Mouse (Mus musculus): ENCODE data around the gene Grxcr1.
A peak's percentile ranks its signal among the peaks of the same experiment; 100 is the strongest.

The Grxcr1 gene

DNA sequence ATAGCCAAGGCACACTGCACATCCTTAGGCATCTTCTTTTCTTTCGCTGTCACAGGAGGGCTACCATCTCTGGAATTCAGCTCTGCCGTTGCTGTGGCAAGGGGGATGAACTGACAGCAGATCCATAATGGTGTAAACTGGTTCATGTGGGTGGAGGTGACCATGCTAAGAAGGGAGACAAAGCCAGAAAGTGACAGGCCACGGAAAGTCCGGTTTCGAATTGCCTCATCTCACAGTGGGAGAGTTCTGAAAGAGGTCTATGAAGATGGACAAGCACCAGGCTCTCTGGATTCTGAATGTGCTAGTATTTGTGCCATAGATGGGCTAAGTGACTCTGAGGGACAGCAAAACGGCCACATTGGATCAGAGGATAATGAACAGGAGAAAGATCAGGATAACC is at the start of gene Grxcr1:
Gene Grxcr1, plus strand, starts transcription at position 92 of the 400 bp plus-strand sequence.
- DNase-seq (ENCODE audit: low spot score): no peak

DNA sequence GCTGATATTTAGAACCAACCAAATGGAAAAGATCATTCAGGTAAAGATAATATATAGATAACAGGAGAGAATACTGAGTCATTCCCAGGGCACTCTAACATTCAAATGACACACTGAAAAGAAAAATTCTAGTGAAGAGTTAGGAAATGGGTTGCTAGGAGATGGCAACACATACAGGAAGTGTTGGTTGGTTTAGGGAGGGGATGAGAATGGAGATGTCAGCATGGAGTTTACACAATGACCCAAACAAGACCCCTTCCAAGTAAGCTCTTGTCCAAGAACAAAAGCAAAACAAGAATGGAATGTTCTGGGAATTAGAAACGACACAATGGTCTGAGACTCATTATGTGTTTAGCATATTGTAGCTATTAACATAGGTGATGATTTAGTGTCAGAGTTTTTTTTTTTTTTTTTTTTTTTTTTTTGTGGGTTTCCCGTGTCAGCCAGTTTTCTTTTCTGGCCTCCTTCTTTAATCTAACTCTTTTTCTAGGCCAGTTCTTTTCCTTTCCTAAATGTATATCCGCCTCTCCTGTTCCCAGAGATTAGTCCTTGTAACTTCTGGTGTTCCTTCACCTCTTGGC is 49.6 kb upstream of the Grxcr1 start:
- DNase-seq (ENCODE audit: low spot score): no peak

DNA sequence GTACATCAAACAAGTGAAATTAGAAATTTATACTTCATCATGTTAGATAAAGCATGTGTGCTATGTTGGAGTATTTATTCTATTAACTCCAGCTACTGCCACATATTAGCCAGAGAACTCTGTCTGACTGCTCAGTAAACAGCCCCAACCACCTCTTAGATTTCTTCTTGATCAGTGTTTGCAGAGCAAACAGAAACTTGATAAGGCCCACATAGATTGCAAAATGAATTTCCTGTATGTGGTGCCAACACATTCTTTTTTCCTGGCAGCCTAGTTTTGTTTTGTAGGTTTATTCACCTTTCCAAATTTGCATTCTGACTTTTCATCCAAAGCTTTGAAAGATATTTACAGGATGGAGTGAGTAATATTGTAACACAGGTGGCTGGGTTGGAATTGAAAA is 41.2 kb upstream of the Grxcr1 start:
- no peak for DNase-seq (ENCODE audit: low spot score)

DNA sequence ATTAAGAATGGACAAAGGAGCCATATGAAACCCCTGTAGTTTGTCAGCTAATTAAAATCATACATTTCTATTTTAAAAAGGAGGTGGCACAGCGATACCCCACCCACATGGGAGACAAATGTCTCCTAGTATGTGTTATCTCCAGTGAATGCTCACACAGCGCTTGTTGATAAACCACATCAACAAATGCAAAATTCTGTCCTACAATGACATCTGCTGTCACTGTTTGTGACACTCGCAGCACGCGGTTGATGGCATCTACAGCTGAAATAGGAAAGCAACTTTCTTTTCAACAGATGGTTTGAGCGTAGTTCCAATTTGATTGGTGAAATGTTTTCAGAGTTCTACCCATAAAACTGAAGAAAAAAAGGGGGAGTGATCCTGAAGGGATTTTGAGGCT is 29.0 kb upstream of the Grxcr1 start:
- no peak for DNase-seq (ENCODE audit: low spot score)

DNA sequence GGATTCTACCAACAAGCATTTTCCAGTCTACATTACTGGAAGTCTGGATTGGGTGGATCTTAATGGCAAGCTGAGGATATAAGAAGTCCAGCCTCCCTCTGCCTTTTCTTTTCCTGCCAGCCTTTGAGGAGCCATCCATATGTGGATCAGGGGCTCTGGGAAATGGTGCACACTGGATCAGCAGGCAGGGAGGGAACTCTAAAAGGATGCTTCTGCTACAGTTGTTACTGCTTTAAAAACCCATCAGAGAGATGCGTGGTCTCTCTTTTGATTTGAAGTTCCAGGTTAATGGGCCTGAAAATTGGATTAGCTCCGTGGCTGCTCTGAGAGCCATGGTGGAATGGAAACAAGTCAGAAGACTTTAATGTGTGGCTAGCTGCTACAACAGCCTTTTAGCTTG is 27.7 kb upstream of the Grxcr1 start:
- no peak for DNase-seq (ENCODE audit: low spot score)

DNA sequence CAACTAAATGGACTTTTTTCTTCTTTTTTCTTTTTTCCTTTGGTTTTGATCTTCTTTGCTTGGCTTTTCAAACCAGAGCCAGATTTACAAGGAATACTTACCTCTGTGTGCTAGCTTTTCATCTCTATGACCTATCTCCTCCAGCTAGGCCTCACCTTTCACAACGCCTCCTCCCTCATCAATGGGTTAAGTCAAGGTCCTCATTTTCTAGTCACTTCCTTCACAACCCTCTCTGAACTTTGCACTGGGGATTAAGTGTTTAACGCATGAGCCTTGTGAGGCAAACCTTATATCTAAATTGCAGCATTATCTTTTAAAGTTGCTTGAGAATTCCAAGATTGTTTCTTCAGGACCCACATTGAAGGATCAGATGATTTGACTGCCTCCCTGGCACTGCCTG is 27.2 kb upstream of the Grxcr1 start:
- DNase-seq (ENCODE audit: low spot score): no peak

DNA sequence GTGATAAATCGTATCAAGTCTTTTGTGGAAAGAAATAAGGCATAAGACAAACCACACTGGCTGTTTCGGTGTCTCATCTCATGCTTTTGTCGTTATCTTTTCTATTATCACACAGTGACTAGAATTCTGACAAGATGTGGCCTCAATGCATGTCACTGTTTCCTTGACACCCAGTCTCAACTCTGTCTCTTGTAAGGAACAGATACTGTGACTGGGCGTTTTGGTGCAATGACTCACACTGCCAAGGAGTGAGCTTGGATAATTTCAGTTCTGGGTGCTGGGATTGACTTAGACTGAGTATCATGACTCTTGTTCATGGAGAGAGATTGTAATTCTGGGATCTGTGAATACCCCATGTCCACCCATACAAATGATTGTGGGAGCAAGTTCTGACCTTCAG is 24.6 kb upstream of the Grxcr1 start:
- DNase-seq (ENCODE audit: low spot score): no peak

DNA sequence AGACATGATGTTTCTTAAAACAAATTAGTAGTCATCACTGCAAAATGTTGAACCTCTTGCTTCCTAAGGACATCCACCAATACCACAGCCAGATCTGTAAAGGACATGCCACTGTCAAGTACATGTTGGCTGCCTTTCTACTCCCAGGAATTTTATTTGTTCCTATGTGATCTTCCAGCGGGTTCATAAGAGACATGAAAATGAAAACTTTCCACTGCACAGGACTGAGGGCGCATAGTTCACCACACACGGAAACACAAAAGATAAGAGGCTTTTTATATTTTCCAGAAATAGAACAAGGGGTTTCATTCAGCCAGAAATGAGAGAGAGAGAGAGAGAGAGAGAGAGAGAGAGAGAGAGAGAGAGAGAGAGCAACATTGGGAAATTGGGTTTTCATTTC is 20.1 kb upstream of the Grxcr1 start:
- no peak for DNase-seq (ENCODE audit: low spot score)

DNA sequence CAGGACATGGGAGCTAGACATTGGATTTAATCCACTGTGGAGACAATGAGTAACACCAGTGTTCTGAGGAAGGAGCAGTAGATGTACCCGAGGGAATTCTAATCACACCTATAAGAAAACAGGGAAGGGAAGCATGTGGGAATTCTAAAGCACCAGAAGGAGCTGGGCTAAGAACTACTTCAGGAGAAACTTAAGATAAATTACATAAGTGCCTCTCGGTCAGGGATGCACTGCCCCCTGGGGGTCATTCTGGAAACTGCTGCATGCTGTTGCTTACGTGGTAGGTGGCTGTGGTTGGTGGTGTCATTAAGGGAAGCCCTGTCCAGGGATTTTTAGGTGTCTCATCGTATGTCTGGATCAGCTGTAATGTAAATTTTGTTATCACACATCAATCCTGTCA is 19.0 kb upstream of the Grxcr1 start:
- DNase-seq (ENCODE audit: low spot score): peak; percentile 53

DNA sequence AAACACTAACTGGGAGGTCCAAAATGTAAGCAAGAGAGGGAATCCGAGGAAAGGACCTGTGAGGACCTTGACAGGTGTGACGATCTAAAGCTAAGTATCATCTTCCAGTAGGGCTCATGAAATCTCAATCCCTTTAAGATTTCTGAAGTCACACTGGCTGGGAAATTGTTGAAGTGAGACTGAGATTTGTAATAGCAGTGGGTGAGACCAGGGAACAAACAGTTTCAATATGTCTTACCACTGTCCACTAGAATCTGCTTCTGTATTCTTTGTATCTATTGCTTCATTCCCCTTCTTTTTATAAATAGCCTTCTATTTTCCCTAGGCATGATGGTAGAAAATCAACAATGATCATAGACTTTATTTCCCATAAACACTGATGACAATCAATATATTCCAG is 10.8 kb upstream of the Grxcr1 start:
- DNase-seq (ENCODE audit: low spot score): no peak

DNA sequence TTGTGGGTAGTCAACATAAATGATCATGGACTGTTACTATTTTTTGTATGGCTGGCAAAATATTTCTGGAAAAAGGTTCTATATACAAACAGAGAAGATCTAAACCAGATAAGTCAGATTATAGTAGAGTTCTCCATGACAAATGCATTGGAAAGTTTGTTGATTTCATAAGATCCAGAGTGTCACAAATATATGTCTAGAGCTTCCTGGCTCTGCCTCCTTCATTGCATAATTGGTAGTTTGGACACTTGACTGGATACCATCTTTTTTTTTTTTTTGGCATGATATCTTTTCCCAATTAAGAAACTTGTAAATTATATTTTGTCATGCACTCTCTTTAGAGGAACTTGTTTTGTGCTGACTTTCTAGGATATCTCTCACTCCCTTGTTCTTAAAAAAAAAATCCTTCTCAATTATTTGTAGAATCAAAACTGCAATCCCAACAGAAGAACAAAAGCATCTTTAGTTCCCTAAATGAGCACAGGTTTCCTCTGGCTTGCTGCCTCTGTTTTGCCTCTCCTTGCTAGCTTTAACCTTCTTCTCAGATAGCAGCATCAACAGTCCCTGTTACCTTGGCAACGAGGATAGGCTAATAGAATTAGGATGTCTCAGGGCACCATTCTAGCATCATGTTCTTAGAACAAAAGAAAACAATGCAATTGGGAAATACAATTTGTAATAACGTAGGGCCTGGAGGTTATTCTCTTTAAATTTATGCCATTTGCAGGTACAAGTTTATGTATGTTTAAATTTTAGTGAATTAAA is 4.8 kb upstream of the Grxcr1 start:
- DNase-seq (ENCODE audit: low spot score): peak; percentile 65

DNA sequence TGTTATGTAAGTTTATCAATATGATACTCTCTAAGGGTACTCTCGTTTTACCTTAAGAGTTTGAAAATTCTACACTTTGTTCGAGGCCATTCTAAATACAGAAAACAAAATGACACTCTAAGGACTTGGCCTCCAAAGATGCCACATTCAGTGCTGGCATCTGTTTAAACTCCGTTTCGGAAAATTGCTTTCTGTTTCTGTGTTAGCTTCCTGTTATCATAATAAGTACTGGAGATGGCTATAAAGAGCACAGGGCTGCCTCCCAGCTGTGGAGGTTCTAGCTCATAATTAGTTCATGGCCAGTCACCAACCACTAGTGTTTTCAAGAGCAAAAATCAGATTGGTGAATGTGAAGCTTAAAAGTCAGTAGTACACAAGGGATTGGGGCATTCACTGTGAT is 4.2 kb upstream of the Grxcr1 start:
- DNase-seq (ENCODE audit: low spot score): peak; percentile 51

DNA sequence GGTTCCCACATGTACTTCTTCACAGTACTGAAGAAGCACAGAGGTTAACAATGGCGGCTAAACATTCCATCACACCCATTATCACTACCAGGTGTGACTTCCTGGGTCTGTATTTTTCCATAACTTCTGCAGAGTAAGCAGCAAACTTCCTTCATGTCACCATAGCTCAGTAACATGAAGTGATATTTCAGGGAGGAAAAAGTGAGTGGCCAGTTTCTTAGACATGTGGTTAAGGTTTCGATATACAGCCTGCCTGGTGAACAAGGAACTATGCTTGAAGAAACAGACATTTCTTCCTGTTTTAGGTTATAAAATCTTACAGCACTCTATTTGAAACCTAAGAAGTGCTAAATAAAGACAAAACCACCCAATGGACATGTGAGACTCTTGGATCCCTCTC is 1.7 kb downstream of the Grxcr1 start:
- no peak for DNase-seq (ENCODE audit: low spot score)

DNA sequence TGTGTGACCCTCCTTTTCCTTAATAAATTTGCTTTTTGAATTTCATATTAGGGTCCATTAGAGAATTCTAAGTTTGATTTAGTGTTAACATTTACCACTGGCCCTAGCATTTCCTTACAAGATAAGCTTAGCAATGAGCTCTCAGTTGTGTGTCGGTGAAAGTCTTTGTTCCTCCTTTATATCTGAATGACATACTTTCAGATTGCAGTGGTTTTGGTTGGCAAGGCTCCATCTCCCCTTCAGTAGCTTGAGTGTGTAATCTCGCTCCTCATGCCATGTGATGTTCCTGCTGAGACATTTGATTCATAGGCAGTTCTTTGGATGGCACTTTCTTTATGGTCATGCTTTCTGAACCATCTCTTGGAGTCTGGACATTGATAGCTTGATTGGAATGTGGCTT is 7.4 kb downstream of the Grxcr1 start:
- no peak for DNase-seq (ENCODE audit: low spot score)

DNA sequence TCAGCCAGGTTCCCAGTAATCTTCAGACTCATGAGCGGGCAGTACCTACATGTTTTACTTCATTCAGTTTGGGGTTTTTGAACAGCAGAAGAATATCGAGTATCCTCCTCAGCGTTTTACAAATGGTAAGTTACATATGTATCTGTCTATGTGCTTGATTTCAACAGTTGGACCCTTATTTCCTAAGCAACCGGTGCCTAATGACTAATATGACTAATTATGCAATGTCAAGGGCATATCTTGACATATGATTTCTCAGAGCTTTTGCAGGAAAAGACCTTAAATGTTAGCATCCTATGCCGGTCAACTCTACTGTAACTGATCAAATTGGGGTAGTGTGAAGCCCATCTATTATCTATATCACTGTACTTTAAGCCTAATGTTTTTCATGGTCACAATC is 11.7 kb downstream of the Grxcr1 start:
- no peak for DNase-seq (ENCODE audit: low spot score)

DNA sequence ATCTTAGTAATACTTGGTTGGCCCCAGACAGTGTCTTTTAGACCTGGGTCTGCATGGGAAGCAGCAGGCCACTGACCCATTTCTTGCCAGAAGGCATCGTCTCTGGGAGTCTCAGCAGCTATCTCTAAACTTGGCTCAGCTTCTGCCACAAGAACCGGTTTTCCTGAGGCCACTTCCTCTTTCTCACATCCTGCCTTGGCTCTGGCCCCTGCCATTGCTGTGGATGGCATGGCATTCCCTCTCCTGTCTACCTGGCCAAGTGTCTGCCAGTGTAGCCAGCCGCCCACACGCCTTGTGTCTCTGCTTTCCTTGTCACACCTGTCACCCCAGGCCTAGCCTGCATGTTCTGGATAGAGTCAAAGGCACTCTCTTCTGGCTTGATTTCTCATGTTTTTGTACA is 17.1 kb downstream of the Grxcr1 start:
- DNase-seq (ENCODE audit: low spot score): no peak

DNA sequence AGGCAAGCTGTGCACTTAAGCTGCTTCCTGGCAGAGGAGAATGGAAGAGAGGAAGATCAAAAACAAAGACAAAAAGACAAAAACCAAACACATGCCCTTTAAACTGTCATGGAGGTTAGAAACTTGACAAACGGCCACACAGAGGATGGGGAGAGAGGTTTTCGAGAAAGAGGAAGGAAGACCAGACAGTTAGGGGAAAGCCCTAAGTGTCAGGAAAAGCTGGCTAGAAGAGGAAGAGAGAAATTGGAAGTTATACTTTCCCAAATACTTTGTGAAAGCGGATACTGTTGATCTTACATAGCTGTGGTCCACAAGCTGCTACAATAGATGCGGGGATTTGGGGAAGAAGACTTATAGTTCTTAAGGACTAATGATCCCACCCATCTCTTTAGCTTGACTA is 17.9 kb downstream of the Grxcr1 start:
- no peak for DNase-seq (ENCODE audit: low spot score)

DNA sequence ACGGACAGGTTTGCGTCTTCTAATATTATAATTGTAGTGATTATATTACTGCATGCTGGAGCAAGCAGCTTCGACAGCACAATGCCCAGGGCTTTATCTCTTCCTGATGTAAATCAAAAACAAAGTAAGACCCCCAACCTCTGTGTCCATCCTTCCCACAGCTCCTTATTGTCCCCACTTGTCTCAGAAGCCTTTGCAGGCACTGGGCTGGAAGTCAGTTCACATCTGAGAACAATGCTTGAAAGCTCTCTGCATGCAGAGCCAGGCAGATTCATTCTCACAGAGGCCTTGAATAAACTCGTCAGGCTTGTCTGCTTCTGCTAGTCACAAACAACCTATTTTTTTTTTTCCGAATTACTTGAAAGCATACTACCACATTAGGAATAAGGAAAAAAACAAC is 19.5 kb downstream of the Grxcr1 start:
- DNase-seq (ENCODE audit: low spot score): no peak

DNA sequence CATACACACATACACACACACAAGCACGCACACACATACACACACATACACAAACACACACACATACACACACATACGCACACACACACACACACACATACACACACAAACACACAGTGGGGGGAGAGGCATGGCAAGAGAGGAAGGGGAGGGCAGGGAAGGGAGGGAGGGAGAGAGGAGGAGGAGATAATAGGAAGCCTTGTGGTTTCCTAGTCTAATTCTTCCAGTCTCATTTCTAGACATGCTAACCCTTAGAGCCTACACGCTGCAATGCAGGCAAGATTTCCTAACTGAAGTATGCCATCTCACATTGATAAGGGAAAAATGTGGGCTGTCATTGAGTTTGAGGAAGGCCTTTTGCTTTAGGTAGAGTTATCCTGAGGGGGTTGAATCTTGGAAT is 25.9 kb downstream of the Grxcr1 start:
- no peak for DNase-seq (ENCODE audit: low spot score)

DNA sequence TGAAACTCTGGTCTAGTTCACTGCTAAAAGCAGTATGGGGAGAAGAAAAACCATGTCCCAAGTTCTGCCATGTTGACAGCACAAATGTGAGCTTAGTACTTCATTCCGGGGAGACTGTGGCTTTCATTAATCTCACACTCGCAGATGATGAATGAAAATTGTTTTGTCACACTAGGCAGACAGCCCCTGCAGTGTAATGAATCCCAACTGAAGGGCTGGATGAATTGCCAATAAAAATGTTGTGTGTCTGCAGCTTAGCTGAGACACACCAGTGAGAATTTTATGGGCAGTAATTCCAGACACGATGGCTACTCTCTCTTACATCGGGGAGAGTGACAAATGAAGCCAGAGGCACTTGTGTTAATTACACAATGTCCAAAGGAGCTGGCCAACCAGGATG is 37.1 kb downstream of the Grxcr1 start:
- DNase-seq (ENCODE audit: low spot score): no peak

DNA sequence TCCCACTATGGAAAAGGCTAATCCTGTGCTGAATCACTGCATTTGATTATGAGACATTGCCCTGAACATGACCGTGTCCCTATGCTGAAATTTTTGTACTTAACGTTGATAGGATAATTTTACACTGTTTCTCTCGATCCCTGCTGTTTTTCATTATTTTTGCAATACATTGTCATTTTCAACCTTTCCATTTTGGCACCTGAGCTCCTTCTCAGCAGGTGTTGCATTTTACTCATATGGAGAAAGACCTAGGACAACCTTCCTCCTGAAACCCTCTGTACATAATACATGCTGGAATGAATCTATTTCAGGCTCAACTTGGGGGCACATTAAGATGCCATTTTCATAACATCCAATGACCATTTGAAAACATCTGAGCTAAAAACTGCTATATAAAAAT is 38.7 kb downstream of the Grxcr1 start:
- DNase-seq (ENCODE audit: low spot score): no peak

DNA sequence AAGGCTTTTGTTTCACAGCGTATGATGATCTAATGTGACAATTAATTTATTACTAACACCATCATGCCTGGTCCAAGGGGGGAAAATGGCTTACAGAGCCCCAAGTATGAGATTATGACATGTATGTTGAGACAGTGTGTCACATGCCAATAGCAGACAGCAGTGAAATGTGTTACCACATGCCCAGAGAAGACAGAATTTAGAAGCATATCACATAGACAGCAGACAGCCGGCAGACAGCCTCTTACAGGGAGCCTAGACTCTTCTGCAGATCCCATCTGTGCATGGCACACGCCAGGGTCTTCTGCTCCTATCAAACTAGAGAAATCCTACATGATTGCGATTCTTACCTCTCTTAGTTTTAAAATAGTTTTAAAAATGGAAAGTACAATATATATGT is 40.2 kb downstream of the Grxcr1 start:
- DNase-seq (ENCODE audit: low spot score): no peak

DNA sequence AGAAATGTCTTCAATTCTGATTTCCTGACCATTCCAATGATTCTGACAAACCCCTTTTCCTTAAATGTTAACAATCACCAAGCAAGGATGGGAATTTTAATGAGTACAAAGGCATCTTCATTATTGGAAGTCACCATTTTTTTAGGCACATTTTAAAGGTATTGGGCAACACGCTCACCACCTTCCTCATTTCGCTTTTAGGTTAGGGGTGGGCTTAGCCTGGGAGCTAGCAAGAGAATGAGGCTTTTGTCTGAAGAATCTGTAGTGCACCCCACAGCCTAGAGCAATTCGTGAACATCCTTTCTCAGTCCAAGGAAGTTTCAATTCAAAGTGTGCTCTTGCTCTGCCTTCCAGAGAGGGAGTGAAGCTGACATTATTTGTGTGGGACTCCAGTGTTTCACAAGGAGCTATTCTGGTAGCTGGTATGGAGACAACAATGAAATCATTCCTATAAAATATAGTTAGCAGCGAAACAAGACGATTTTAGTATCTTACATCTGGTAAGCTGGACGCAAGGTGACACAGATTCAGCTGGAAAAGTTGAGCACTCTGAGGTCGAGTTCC is 55.0 kb downstream of the Grxcr1 start:
- DNase-seq (ENCODE audit: low spot score): no peak

DNA sequence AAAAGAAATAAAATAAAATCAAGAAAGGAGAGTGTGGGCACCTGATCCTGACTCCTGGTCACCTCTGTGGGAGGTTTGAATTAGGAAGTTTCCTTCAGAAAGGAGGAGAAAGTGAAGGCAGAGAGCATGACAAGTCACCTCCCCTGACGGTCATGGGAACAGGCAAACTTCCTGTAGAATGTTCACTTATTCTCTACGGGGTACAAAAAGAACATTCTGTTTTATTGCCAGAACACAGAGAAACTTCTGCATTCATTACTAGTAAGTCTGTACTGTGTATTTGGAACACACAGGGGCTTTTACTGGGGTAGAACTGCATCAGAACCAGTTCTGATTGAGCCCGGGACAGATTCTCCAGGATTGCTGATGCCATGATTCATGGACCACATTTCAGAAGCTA is 55.5 kb downstream of the Grxcr1 start:
- no peak for DNase-seq (ENCODE audit: low spot score)
